Mouse (Mus musculus) cerebellum, adult 8-10 months (tissue): ENCODE results near the gene Slc5a10.

Source experiments
- DNase-seq: peaks from one replicate; pipeline ENCODE4 v3.0.0; 2022

The Slc5a10 gene

GRCm38 (mm10) chr11:61720636-61721035 lies at the start of gene Slc5a10:
Slc5a10 (minus strand) TSS chr11:61720826.
- no peak for DNase-seq

GRCm38 (mm10) chr11:61761584-61762407 lies 41.2 kb upstream of the Slc5a10 start, which contains the start of gene Prpsap2:
Prpsap2 (minus strand) TSS chr11:61762088.
- DNase-seq: peak; percentile 100

- no peak for DNase-seq
These were observed 39.9 kb upstream of the Slc5a10 start for GRCm38 (mm10) chr11:61760518-61760917.

- DNase-seq: no peak
These were observed 36.5 kb upstream of the Slc5a10 start for GRCm38 (mm10) chr11:61757151-61757550.

GRCm38 (mm10) chr11:61751612-61752011 lies 31.0 kb upstream of the Slc5a10 start:
- DNase-seq: no peak

GRCm38 (mm10) chr11:61747161-61747560 lies 26.5 kb upstream of the Slc5a10 start:
- no peak for DNase-seq

- no peak for DNase-seq
These were observed 25.2 kb upstream of the Slc5a10 start for GRCm38 (mm10) chr11:61745781-61746180.

GRCm38 (mm10) chr11:61744460-61744859 lies 23.8 kb upstream of the Slc5a10 start:
- no peak for DNase-seq

- no peak for DNase-seq
These were observed 23.1 kb upstream of the Slc5a10 start for GRCm38 (mm10) chr11:61743768-61744167.

GRCm38 (mm10) chr11:61740500-61740899 lies 19.9 kb upstream of the Slc5a10 start:
- no peak for DNase-seq

- no peak for DNase-seq
These were observed 16.7 kb upstream of the Slc5a10 start for GRCm38 (mm10) chr11:61737290-61737689.

- no peak for DNase-seq
These were observed 12.0 kb upstream of the Slc5a10 start for GRCm38 (mm10) chr11:61732672-61733071.

GRCm38 (mm10) chr11:61728037-61728436 lies 7.4 kb upstream of the Slc5a10 start:
- DNase-seq: no peak

- DNase-seq: no peak
These were observed 1.5 kb upstream of the Slc5a10 start for GRCm38 (mm10) chr11:61722077-61722476.

GRCm38 (mm10) chr11:61719826-61720225 lies 800 bp downstream of the Slc5a10 start:
- no peak for DNase-seq

- DNase-seq: no peak
These were observed 1.2 kb downstream of the Slc5a10 start for GRCm38 (mm10) chr11:61719387-61719786.

GRCm38 (mm10) chr11:61717990-61718389 lies 2.6 kb downstream of the Slc5a10 start:
- DNase-seq: no peak

GRCm38 (mm10) chr11:61715130-61715529 lies 5.5 kb downstream of the Slc5a10 start:
- no peak for DNase-seq

- DNase-seq: peak; percentile 81
These were observed 6.1 kb downstream of the Slc5a10 start for GRCm38 (mm10) chr11:61714346-61715117.

GRCm38 (mm10) chr11:61713157-61713855 lies 7.3 kb downstream of the Slc5a10 start:
- DNase-seq: no peak

GRCm38 (mm10) chr11:61708928-61709327 lies 11.7 kb downstream of the Slc5a10 start:
- no peak for DNase-seq

- DNase-seq: no peak
These were observed 14.4 kb downstream of the Slc5a10 start for GRCm38 (mm10) chr11:61706232-61706631.

- no peak for DNase-seq
These were observed 15.0 kb downstream of the Slc5a10 start for GRCm38 (mm10) chr11:61705581-61705980.
